Mouse (Mus musculus) thymus, adult 2 months (tissue): ENCODE measurements around the gene Tst. TPM values are rescaled to one million over a fixed set of nuclear protein-coding genes. Genes with fewer than 3 reads are reported as not detected.
A peak's percentile ranks its signal among the peaks of the same experiment; 100 is the strongest.

ENCODE experiments used
- DNase-seq: peaks from one replicate; pipeline ENCODE4 v3.0.0; 2021
- H3K27ac ChIP-seq: fragments of 200-500 bp; 2 replicates; pipeline ENCODE4 v1.5.1; 2012; ENCODE audit warnings: low read length, control low read depth; ENCODE audit not compliant: control insufficient read depth, insufficient read depth
- H3K27me3 ChIP-seq: fragments of 200-500 bp; 2 replicates; pipeline ENCODE4 v1.6.1; 2012; ENCODE audit warnings: mild to moderate bottlenecking, low read length, moderate library complexity, mixed read lengths; ENCODE audit not compliant: control insufficient read depth, insufficient read depth
- H3K36me3 ChIP-seq: fragments of 200-500 bp; 2 replicates; pipeline ENCODE4 v1.6.1; 2012; ENCODE audit warnings: mild to moderate bottlenecking, low read length, moderate library complexity; ENCODE audit not compliant: control insufficient read depth, insufficient read depth
- H3K4me1 ChIP-seq: fragments of 200-500 bp; replicated peaks from 2 replicates; pipeline ENCODE4 v1.6.1; 2012; ENCODE audit warnings: low read length; ENCODE audit not compliant: control insufficient read depth, insufficient read depth
- H3K4me3 ChIP-seq: fragments of 200-500 bp; 2 replicates; pipeline ENCODE4 v1.5.1; 2012; ENCODE audit warnings: mild to moderate bottlenecking, low read length, control low read depth, moderate library complexity; ENCODE audit not compliant: control insufficient read depth, insufficient read depth
- CTCF ChIP-seq: fragments of 200-500 bp; IDR thresholded peaks from 2 replicates; pipeline ENCODE4 v1.5.1; 2012; ENCODE audit warnings: mild to moderate bottlenecking, control low read depth, low read length, moderate library complexity, borderline replicate concordance; ENCODE audit not compliant: control insufficient read depth, poor library complexity, insufficient read depth; ENCODE audit errors: extremely low read depth
- POLR2A ChIP-seq: fragments of 200-500 bp; IDR thresholded peaks from 2 replicates; pipeline ENCODE4 v1.6.1; 2012; ENCODE audit warnings: mild to moderate bottlenecking, low read length, control low read depth, moderate library complexity; ENCODE audit not compliant: control insufficient read depth, poor library complexity, insufficient read depth; ENCODE audit errors: extremely low read depth
- WGBS: fragments of 180-500 bp; shearing (Covaris S2); methylation state at CpG from one replicate; pipeline ENCODE4 v1.1.7; 2018; 5-methylcytosine and 5-hydroxymethylcytosine counted together
- polyA plus RNA-seq: library from polyadenylated mRNA; depleted of rRNA; stranded (reverse); fragments of >200 nt; gene quantifications from 2 replicates; pipeline ENCODE4 v1.2.3, GENCODE M21; 2012

Tst gene
- polyA plus RNA-seq, 1 experiment: 58.0 TPM

GRCm38 (mm10) chr15:78401345-78401744, 4.4 kb downstream of the Tst start:
- H3K36me3 ChIP-seq: no peaks in the 10 kb centered on the region
- no peaks in the 10 kb centered on the region for H3K27me3 ChIP-seq
- WGBS: 70% methylated on average over 6 of the region's 6 CpGs
- peaks cover 19% of the 10 kb centered on the region for H3K4me1 ChIP-seq
- no peak overlapping the region for H3K4me3 ChIP-seq
- no peak for DNase-seq
- TF ChIP-seq CTCF (no peak), POLR2A (no peak)
- H3K27ac ChIP-seq: no peak overlapping the region

DNA sequence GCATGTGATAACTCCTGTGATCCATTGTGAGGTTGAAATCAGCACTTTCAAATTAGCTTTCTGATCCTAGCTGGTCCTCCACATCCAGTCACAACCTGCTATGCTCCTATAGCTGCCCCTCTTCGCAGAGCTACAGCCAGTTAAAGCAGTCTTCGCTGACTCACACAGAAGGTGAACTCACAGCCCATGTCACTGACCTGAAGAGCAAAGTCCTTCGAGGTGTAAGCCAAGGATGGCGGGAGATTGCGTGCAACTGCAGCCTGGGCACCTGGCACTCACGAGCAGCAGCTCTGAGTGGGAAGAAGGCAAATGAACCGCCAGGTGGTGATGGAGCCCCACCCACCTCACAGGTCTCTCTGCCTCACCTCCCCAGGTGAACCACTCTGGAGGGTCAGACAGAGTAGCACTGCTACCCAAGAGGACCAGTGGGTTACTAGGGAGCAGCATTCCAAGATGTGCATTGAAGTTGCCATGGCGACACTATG, 10.2 kb downstream of the Tst start, which contains the start of gene Tex33:
TSS of gene Tex33 (minus strand) at position 435 of the 485 bp plus-strand sequence.
- peaks cover 6% of the 10 kb centered on the region for H3K4me1 ChIP-seq
- no peaks in the 10 kb centered on the region for H3K36me3 ChIP-seq
- 95% methylated on average over 8 of the region's 8 CpGs for WGBS
- no peak within 1 kb of the TSS for H3K4me3 ChIP-seq
- no peak for TF ChIP-seq CTCF
- no peak for TF ChIP-seq POLR2A
- no peak for DNase-seq
- H3K27me3 ChIP-seq: no peaks in the 10 kb centered on the region
- no peak within 1 kb of the TSS for H3K27ac ChIP-seq

DNA sequence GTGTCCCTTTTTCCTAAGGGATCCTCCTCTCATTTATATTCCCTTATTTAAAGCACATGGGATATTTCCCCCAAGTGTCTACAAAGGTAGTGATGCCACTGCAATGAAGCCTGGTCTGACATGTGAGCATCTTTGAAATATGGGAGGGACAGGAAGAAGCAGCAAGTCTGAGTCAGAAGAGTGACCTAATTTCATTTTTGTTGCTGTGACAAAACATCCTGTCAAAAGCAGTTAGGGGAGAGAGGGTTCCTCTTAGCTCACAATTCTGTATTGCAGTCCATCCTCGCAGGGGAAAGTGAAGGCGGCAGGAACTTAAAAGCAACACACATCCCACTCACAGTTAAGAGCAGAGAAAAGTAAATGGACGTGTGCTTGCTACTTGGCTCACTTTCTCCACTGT, 14.9 kb downstream of the Tst start:
- H3K27me3 ChIP-seq: no peaks in the 10 kb centered on the region
- no peaks in the 10 kb centered on the region for H3K36me3 ChIP-seq
- H3K27ac ChIP-seq: peak overlapping the region; percentile 96
- no peak for TF ChIP-seq POLR2A
- TF ChIP-seq CTCF: no peak
- DNase-seq: peak; percentile 30
- H3K4me1 ChIP-seq: peaks cover 15% of the 10 kb centered on the region
- WGBS: 54% methylated on average over 3 of the region's 3 CpGs
- H3K4me3 ChIP-seq: no peak overlapping the region

GRCm38 (mm10) chr15:78385564-78385963, 20.1 kb downstream of the Tst start:
- Histone ChIP-seq H3K4me1 (peaks cover 9% of the 10 kb centered on the region), H3K27me3 (no peaks in the 10 kb centered on the region), H3K36me3 (no peaks in the 10 kb centered on the region), H3K27ac (no peak overlapping the region), H3K4me3 (no peak overlapping the region)
- no peak for DNase-seq
- TF ChIP-seq CTCF: no peak
- no peak for TF ChIP-seq POLR2A
- whole genome bisulfite sequencing: 89% methylated on average over 1 of the region's 1 CpGs

- Histone ChIP-seq H3K36me3 (no peaks in the 10 kb centered on the region), H3K4me3 (no peak overlapping the region), H3K27me3 (no peaks in the 10 kb centered on the region), H3K27ac (no peak overlapping the region), H3K4me1 (no peaks in the 10 kb centered on the region)
- TF ChIP-seq POLR2A: no peak
- no peak for TF ChIP-seq CTCF
- no peak for DNase-seq
- 83% methylated on average over 7 of the region's 7 CpGs for WGBS
Measured at GRCm38 (mm10) chr15:78384220-78385116, 21.2 kb downstream of the Tst start.

GRCm38 (mm10) chr15:78383450-78384219, 22.1 kb downstream of the Tst start:
- no peaks in the 10 kb centered on the region for H3K36me3 ChIP-seq
- no peak for DNase-seq
- WGBS: 89% methylated on average over 11 of the region's 11 CpGs
- H3K27ac ChIP-seq: no peak overlapping the region
- H3K27me3 ChIP-seq: no peaks in the 10 kb centered on the region
- TF ChIP-seq POLR2A: no peak
- TF ChIP-seq CTCF: no peak
- no peak overlapping the region for H3K4me3 ChIP-seq
- no peaks in the 10 kb centered on the region for H3K4me1 ChIP-seq
